Mouse (Mus musculus) lung, adult 2 months (tissue): ENCODE results near the gene Srgap1. TPM values are rescaled to one million over a fixed set of nuclear protein-coding genes. Genes with fewer than 3 reads are reported as not detected.
"Not testable (repeated sequence)": the region's sequence is repeated elsewhere in the genome, so short reads cannot be mapped to it uniquely, and the experiment has no call there.

Experiments
- DNase-seq: peaks from one replicate; pipeline ENCODE4 v3.0.0; 2022
- H3K4me1 ChIP-seq: fragments of 200-500 bp; 2 replicates; pipeline ENCODE4 v1.6.1; 2011; ENCODE audit warnings: low read length; ENCODE audit not compliant: control insufficient read depth, insufficient read depth
- H3K4me3 ChIP-seq: fragments of 200-500 bp; replicated peaks from 2 replicates; pipeline ENCODE3; 2011; ENCODE audit warnings: low read depth, mild to moderate bottlenecking, control low read depth, low read length; ENCODE audit errors: extremely low read depth
- CTCF ChIP-seq: fragments of 200-500 bp; IDR thresholded peaks from 2 replicates; pipeline ENCODE4 v1.5.1; 2011; ENCODE audit warnings: mild to moderate bottlenecking, low read length, control low read depth; ENCODE audit not compliant: insufficient read depth
- POLR2A ChIP-seq: fragments of 200-500 bp; IDR thresholded peaks from 2 replicates; pipeline ENCODE4 v1.6.1; 2011; ENCODE audit warnings: low read depth, mild to moderate bottlenecking, control low read depth, low read length, borderline replicate concordance; ENCODE audit errors: extremely low read depth
- WGBS: fragments of 180-500 bp; shearing (Covaris S2); methylation state at CpG from one replicate; pipeline ENCODE4 v1.1.7; 2018; 5-methylcytosine and 5-hydroxymethylcytosine counted together
- polyA plus RNA-seq: library from polyadenylated mRNA; depleted of rRNA; stranded (reverse); fragments of >200 nt; gene quantifications from 2 replicates; pipeline ENCODE4 v1.2.3, GENCODE M21; 2012

Srgap1 gene
- polyA plus RNA-seq, 1 experiment: 6.8 TPM

- Histone ChIP-seq H3K4me3 (no peak overlapping the region), H3K4me1 (no peaks in the 10 kb centered on the region)
- WGBS: 80% methylated on average over 3 of the region's 3 CpGs
- DNase-seq: no peak
- TF ChIP-seq CTCF: no peak
- TF ChIP-seq POLR2A: no peak
Observed at GRCm38 (mm10) chr10:121788536-121788935, 258.6 kb downstream of the Srgap1 start.

- WGBS: 19% methylated on average over 14 of the region's 14 CpGs
- no peak for DNase-seq
- no peak for TF ChIP-seq POLR2A
- no peak for TF ChIP-seq CTCF
- Histone ChIP-seq H3K4me1 (no peaks in the 10 kb centered on the region), H3K4me3 (no peak overlapping the region)
Observed at GRCm38 (mm10) chr10:121781159-121781558, 266.0 kb downstream of the Srgap1 start.

- H3K4me1 ChIP-seq: peaks cover 3% of the 10 kb centered on the region; the same call in 1 of the 2 replicates
- WGBS: 67% methylated on average over 3 of the region's 3 CpGs
- H3K4me3 ChIP-seq: no peak overlapping the region
- DNase-seq: no peak
- no peak for TF ChIP-seq POLR2A
- no peak for TF ChIP-seq CTCF
Observed at GRCm38 (mm10) chr10:121775990-121776389, 271.1 kb downstream of the Srgap1 start.

- Histone ChIP-seq H3K4me1 (peaks cover 3% of the 10 kb centered on the region; the same call in 1 of the 2 replicates), H3K4me3 (no peak overlapping the region)
- DNase-seq: no peak
- no peak for TF ChIP-seq POLR2A
- TF ChIP-seq CTCF: no peak
- WGBS: 72% methylated on average over 4 of the region's 4 CpGs
Observed at GRCm38 (mm10) chr10:121773813-121774212, 273.3 kb downstream of the Srgap1 start.

- TF ChIP-seq POLR2A (no peak), CTCF (peak; percentile 56)
- 52% methylated on average over 20 of the region's 20 CpGs for WGBS
- peak; percentile 29 for DNase-seq
- H3K4me3 ChIP-seq: peak overlapping the region; percentile 18
- H3K4me1 ChIP-seq: peaks cover 3% of the 10 kb centered on the region; the same call in 1 of the 2 replicates
Observed at GRCm38 (mm10) chr10:121770624-121771577, 276.2 kb downstream of the Srgap1 start.

- Histone ChIP-seq H3K4me1 (peaks cover 3% of the 10 kb centered on the region; the same call in 1 of the 2 replicates), H3K4me3 (no peak overlapping the region)
- WGBS: 76% methylated on average over 5 of the region's 5 CpGs
- no peak for DNase-seq
- TF ChIP-seq POLR2A (no peak), CTCF (no peak)
Observed at GRCm38 (mm10) chr10:121769711-121770110, 277.4 kb downstream of the Srgap1 start.

- DNase-seq, H3K4me1 ChIP-seq, H3K4me3 ChIP-seq: not testable (repeated sequence)
- peak; percentile 33 for TF ChIP-seq CTCF
- 80% methylated on average over 3 of the region's 3 CpGs for WGBS
Observed at GRCm38 (mm10) chr10:121767295-121767694, 279.8 kb downstream of the Srgap1 start.

GRCm38 (mm10) chr10:121765174-121766057, 281.7 kb downstream of the Srgap1 start:
- H3K4me1 ChIP-seq: no peaks in the 10 kb centered on the region
- TF ChIP-seq CTCF (no peak), POLR2A (no peak)
- H3K4me3 ChIP-seq: no peak overlapping the region
- DNase-seq: no peak
- WGBS: 79% methylated on average over 10 of the region's 10 CpGs

GRCm38 (mm10) chr10:121764469-121765173, 282.5 kb downstream of the Srgap1 start:
- Histone ChIP-seq H3K4me1 (no peaks in the 10 kb centered on the region), H3K4me3 (no peak overlapping the region)
- DNase-seq: no peak
- TF ChIP-seq CTCF: peak; percentile 34; the same call in 1 of the 2 replicates
- no peak for TF ChIP-seq POLR2A
- 77% methylated on average over 13 of the region's 13 CpGs for WGBS
